Mouse (Mus musculus): ENCODE data around the gene Xrra1.
"Not testable (repeated sequence)": the region's sequence is repeated elsewhere in the genome, so short reads cannot be mapped to it uniquely, and the experiment has no call there.

Gene Xrra1

GRCm38 (mm10) chr7:99893967-99894366 is 35.1 kb downstream of the Xrra1 start:
- no peak for DNase-seq (ENCODE audit: low read depth in 1 of 2, low spot score in 2 of 2)

DNA sequence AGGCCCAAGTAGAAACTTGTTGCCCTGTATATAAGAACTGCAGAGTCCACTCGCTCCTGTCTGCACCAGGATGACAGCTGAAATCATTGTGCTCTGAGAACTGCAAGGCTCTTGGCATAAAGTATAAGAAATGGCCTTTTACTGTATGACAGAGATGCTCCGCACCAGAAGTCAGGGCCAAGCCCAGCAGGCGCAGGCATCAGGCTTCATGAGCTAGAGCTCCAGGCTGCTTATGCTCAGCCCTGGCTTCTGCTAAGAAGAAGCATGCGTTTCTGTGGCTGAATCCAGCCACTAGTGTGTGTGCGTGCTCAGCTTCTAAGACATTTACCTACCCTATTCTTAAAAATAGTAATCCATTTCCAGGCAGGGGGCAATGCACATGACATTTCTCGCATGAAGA is 35.6 kb downstream of the Xrra1 start:
- no peak for DNase-seq (ENCODE audit: low read depth in 1 of 2, low spot score in 2 of 2)

DNA sequence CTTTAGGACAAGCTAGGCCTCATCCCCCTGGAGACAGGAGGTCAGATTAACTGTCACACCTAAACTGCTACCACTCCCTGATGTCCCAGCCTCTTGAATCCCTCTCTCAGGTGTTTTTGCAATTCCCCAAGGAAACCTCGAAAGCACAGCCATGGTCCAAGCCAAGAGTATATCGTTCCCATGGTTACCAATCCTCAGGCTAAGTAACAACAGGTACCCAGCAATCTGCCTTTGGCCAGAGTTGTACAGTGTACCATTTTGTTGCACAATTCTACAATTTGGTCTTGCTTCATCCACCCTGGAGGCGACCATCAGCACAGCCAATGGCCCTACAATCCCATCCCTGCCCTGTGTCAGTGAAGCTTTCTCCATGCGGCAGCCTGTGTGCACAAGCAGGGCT is 38.0 kb downstream of the Xrra1 start:
- no peak for DNase-seq (ENCODE audit: low read depth in 1 of 2, low spot score in 2 of 2)

- no peak for DNase-seq (ENCODE audit: low read depth in 1 of 2, low spot score in 2 of 2)
Observed at GRCm38 (mm10) chr7:99902208-99902607, 43.3 kb downstream of the Xrra1 start.

- DNase-seq (ENCODE audit: low read depth in 1 of 2, low spot score in 2 of 2) = no peak
Observed at GRCm38 (mm10) chr7:99902918-99903665, 44.2 kb downstream of the Xrra1 start.

- no peak for DNase-seq (ENCODE audit: low read depth in 1 of 2, low spot score in 2 of 2)
Observed at GRCm38 (mm10) chr7:99904421-99905005, 45.6 kb downstream of the Xrra1 start.

DNA sequence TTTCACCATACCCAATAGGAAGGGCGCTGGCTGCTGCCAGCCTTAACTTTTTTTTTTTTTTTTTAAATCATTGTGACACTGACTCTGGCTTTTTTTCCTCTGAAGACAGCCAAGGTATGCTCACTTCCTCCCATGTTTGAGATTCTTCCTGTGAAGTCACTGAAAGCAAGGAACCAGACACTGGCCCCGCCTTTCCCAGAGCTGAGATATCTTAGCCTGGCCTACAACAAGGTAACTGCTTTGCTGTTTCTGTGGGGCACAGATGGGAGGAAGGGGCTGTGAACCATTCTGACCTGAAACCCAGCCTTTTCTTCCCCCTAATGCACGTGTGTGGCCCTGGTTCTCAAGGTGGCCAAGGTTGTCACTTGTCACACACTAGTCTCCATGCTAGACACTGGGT is 47.4 kb downstream of the Xrra1 start:
- DNase-seq (ENCODE audit: low read depth in 1 of 2, low spot score in 2 of 2) = no peak

DNA sequence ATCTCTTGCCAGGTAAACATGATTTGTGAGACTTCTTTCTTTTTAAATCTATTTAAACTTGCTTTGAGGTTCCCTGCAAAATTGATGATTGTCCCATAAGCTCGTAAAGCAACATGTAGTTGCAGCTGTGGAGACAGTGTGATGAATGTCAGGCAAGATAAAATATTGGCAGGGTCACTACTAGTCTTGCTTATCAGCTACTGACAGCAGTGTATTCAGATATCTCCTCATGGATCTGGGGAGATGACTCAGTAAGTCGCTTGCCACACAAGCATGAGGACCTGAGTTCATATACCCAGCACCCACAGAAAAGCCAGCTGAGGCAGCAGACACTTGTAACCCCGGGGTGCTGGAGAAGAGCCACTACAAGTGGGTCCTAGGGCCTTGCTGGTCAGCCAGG is 48.5 kb downstream of the Xrra1 start:
- no peak for DNase-seq (ENCODE audit: low read depth in 1 of 2, low spot score in 2 of 2)

DNA sequence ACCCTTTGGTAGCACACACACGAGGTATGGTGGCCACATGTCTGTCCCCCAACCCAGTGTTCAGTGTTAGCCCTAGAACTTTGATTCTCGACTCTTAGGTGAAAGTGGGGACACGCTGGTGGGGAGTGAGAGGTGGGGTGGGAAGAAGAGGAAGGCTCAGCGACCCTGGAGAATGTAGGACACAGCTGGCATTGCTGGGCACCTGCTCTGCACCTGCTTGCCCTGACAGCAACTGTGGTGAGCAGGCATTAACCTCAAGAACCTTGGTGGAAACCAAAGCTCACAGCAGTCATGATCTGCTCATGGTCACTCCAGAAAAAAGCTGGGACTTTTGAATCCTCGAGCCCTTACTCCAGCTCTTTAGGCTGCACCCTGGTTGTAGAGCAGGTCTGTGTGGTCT is 52.1 kb downstream of the Xrra1 start:
- DNase-seq (ENCODE audit: low read depth in 1 of 2, low spot score in 2 of 2) = no peak

- DNase-seq (ENCODE audit: low read depth in 1 of 2, low spot score in 2 of 2) = no peak
Observed at GRCm38 (mm10) chr7:99914316-99914715, 55.4 kb downstream of the Xrra1 start.

DNA sequence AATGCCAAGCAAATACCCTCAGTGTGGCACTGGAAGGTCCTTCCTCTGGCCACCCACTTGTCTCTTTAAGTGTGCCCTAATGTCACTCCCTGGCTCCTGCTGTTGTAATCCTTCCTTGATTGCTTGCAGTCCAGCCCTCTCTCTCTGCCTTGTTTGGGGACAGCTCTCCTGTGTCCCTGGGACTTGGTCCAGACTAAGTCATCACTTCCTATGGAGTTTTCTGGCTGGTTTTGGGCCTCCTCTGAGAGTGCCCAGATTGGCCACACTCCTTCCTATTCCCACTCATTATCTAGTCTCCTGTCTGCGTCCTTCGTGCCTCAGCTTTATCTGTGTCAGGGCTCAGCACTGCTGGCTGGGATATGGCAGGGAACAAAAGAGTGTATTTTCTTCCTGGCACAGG is 56.6 kb downstream of the Xrra1 start:
- no peak for DNase-seq (ENCODE audit: low read depth in 1 of 2, low spot score in 2 of 2)

DNA sequence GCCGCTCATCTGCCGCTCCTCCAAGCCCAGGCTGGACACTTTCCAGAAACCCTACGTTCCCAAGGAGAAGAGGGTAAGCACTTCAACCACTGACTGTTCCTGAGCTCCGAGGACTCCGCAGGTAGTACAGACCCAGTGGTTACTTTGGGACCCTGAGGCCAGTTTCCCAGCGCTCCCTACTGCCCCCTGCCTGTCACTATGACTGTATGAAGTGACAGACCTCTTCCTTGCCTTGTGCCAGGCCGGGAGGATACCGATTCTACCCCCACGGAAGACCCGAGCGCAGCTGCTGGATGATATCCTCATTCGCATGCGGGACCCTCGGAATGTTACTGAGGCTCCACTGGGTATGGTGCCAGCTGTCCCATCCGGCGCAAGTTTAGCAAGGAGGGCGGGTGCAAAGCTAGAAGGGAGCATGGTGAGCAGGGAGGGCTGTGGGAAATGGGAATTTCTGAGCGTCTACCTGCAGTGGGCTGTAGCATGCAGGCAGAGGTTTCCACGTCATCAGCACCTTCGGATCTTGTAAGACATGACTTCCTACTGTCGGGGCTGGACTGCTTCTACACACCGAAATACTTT is 57.9 kb downstream of the Xrra1 start:
- no peak for DNase-seq (ENCODE audit: low read depth in 1 of 2, low spot score in 2 of 2)

GRCm38 (mm10) chr7:99917320-99917844 is 58.5 kb downstream of the Xrra1 start:
- DNase-seq (ENCODE audit: low read depth in 1 of 2, low spot score in 2 of 2) = no peak

- DNase-seq (ENCODE audit: low read depth in 1 of 2, low spot score in 2 of 2) = no peak
Observed at GRCm38 (mm10) chr7:99919164-99919563, 60.2 kb downstream of the Xrra1 start.

- no peak for DNase-seq (ENCODE audit: low read depth in 1 of 2, low spot score in 2 of 2)
Observed at GRCm38 (mm10) chr7:99919971-99920370, 61.1 kb downstream of the Xrra1 start.

DNA sequence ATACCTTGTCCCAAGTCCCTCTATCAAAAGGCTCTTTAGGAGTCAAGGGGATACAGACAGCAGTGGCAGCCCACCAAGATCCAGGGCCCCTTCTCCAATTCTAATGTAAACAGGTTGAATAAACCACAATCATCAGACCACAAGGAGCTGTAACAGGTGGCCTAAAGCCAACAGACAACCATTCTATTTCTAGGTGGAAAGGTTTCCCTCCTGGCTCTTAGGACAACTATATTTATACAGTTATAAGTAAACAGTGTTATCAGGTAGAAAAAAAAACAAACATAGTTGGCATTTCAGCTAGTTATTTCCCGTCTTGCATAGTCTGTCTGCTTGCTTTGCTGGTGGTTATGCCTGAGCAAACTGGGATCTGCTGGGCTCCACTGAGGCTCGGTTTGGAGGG is 61.5 kb downstream of the Xrra1 start:
- DNase-seq (ENCODE audit: low read depth in 1 of 2, low spot score in 2 of 2) = no peak

DNA sequence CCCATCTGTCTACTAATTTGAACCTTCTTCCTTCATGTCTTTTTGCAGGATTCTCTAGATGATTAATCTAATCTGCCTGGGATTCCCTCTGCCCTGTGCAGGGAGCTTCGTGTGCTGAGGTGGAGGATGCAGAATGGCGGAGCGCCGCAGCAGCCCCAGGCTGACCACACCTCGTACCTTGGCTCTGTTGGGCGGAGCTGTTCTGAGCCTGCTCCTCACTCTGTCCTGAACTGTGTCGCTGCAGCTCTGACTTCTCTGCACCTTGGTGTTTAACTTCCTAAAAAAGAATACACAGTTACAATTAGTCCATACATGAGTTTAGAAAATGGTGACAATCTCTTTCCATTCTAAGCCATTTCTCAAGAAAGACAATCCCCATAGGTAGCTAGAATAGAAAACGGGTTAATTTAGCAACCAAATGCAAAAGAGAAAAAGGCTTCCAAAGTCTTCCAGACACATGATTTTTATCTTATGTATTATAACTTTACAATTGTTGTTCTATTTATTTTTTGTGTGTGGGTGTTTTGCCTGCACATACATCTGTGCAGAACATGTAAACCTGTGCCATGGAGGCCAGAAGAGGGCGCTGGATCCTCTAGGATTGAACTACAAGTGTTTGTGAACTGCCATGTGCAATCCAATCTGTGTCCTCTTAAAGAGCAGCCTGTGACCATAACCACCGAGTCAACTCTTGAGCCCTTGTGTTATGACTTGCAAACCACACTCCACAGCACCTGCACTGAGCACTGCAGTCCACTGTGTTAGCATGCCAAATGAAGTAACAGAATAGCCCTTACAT is 68.2 kb downstream of the Xrra1 start:
- no peak for DNase-seq (ENCODE audit: low read depth in 1 of 2, low spot score in 2 of 2)

- no peak for DNase-seq (ENCODE audit: low read depth in 1 of 2, low spot score in 2 of 2)
Observed at GRCm38 (mm10) chr7:99935758-99936157, 76.8 kb downstream of the Xrra1 start.

DNA sequence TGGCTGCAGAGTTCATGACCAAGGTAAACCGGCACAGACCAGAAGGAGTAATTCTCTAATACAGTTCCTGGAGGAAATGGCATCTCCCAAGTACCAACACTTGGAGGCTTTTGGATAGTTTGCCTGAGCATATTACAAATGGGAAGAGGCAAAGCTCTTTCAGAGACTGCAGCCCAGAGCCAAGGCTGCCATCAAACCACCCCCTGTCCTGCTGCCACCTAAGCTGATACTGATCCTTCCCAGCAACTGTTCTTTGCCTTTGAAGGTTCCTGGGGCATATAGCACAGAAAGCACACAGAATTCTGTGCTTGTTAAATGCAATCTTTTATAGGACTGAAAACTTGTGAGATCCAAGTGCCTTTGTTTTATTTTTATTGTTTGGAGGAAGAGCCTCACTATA is 81.8 kb downstream of the Xrra1 start:
- no peak for DNase-seq (ENCODE audit: low read depth in 1 of 2, low spot score in 2 of 2)

DNA sequence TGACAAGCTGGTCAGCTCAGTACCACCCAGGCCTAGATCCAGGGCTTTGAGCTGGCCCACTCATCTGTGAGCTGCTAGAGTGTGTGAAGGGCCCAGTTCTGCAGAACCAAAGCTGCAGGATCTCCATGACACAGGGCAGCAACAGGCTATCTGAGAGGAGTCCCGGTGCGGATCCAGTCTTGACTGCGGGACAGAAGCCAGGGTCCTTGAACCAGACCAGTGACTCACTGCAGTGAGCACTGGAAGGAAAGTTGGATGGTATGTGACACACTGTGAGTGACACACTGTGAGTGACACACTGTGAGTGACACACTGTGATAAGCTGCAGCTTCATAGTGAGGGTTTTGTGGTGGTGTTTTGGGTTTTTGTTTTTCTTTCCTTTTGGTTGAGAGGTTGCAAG is 85.6 kb downstream of the Xrra1 start:
- no peak for DNase-seq (ENCODE audit: low read depth in 1 of 2, low spot score in 2 of 2)

GRCm38 (mm10) chr7:99945012-99945411 is 86.1 kb downstream of the Xrra1 start:
- not testable (repeated sequence) for DNase-seq (ENCODE audit: low read depth in 1 of 2, low spot score in 2 of 2)

- DNase-seq (ENCODE audit: low read depth in 1 of 2, low spot score in 2 of 2) = no peak
Observed at GRCm38 (mm10) chr7:99945939-99946338, 87.0 kb downstream of the Xrra1 start.

Data from monocyte, adult 2 months (primary cell).